Mouse (Mus musculus): Measurements from ENCODE around the gene Tifab.

The Tifab gene

DNA sequence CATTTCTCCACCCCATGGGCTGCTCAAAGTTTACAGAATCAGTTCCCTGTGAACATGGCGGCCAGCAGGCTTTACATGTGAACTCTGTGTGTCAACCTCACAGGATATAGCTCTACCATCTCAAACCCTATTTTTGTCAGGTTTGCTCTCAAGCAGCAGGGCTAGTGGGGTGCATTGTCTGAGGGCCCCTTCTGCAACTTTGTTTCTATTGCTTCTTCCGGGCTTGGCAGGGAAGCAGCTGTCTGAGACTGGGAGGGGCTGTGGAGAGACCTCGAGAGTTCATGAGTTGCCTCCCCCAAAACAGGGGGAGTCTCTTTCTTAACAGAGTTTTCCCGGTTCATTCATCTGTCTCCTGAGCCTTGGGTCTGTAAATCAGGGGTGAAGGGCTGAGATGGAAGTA, 2.8 kb downstream of the Tifab start:
- DNase-seq = no peak

DNA sequence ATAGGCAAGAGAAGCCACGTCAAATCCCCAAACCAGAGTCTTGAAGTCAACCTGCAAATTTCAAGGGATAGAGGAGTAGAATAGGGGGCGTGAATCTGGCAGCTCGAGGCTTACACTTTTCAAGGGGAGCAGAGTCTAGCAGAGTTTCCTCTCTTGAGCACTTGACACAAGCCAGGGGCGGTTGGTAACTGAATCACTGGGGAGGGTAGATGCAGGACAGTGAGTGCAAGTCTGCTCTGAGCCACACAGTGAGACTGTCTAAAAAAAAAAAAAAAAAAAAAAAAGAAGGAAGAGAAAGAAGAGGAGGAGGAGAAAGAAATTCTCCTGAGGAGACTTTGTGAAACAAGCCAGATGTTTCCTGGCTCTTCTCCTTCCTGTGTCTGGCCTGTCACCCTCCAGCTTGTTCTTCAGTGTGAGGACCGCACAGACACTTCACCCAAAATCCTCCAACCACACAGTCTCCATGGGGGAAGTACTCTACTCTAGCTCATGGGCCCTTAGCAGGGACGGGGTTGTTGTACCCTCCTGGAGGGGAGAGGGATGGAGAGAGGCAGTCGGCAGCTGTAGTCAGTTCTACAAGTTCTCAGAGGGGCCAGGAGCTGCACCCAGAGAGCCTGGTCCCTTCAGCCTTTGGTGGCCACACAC, 5.7 kb downstream of the Tifab start:
- DNase-seq = no peak

DNA sequence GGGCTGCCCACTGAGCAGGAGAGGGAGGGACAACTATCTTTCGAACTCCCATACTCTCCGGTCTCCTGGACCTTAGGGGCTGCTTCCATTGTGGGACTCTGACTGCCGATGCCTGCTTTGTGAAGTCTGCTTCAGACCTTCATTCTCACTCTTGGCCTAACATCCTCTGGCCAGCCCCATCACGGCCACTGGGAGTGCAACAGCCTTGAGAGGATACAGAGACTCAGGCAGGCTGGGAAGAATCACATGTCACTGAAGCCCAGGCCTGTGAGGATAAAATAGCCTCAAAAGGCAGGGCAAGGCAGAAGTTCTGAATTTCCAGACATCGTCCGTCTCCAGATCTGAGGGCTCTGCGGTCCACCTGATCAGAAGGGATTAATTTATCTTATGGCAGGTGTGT, 6.6 kb downstream of the Tifab start:
- DNase-seq = no peak

DNA sequence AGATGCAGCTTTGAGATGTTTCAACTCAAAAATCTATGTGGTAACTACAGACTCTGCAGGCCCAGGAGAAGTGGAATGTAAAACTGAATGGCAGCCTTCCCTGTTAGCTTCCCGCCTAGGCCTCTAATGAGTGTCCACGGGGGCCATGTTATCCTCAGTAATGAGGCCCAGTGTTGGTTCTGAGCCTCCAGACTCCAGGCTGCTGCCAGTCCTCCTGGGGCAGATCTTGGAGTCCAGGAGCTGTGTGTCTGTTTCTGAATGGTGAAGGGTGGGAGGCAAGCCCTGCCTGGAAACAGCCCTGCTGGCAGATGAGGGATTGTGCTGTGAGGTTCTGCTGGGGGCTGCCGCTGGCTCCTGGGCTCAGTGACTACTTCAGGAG, 10.3 kb downstream of the Tifab start:
- DNase-seq = no peak

DNA sequence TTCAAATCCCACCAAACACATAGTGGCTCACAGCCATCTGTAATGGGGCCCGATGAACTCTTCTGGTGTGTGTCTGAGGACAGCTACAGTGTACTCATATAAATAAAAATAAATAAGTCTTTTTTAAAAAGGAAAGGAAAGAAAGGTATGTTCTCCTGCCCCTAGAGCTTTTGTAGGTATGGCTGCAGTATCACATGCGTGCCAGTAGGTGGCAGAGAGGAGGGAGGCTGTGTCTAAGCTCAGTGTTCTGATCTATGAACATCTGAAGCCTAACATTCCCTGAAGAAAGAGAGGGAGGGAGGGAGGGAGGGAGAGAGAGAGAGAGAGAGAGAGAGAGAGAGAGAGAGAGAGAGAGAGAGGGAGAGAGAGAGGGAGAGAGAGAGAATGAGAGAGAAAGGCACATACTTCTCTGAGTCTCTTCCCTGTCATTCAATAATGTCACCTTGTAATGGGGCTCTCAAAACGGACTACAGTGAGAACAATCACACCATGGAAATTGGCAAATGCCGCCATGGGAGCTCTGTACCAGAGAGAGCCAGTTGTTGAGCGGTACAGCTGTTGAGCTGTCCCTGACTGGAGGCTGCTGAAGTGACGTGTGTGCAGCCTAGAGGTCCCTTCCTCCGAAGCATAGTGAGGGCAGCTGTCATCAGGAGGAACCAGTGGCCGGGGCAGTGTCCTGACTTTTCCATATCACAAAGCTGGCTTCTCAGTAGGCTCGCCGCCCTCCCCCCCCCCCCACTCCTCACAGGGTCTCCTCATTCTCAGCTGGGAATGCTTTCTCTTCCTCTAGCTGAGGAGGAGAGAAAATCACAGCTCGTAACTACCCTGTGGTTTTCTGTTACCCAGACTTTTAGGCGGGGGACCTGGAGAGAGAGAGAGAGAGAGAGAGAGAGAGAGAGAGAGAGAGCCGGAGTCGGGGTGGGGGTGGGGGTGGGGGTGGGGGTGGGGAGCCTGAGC, 11.0 kb downstream of the Tifab start:
- no peak for DNase-seq

DNA sequence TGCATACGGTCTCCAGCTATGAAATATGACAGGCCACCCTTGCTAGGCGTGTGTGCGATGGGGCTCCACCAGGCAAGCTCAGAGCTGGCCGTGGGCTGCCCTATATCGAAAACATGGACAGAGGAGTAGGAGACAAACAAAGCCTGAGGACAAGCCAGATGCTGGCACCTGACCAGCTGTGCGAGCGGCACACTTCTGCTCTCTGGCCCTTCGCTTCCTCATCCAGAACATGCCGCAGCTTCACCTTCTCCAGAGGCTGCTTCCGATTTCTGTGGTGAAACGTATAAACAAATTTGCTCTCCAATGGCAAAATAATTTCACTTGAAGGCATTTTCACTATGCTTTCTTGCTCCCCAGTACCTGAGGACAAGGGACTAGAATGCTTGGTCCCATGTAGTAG, 13.1 kb downstream of the Tifab start:
- no peak for DNase-seq

DNA sequence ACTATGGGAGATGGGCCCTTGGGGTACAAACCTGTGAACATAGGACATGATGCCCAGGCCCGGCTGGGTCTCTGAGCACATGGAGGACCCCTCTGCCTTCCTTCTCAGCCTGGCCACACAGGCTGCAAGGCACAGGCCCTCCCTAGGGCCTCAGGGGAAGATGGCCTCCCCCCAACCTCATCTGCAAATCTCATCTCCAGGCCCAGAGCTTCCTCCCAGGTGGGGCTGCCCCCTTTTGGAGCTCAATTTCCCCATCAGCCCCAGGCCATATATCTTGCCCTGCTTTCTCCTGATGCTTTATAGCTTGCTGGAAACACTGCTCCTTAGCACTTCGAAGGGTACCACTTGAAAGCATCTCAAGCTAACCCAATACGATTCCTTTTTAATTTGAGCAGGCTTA, 14.3 kb downstream of the Tifab start:
- DNase-seq = no peak

DNA sequence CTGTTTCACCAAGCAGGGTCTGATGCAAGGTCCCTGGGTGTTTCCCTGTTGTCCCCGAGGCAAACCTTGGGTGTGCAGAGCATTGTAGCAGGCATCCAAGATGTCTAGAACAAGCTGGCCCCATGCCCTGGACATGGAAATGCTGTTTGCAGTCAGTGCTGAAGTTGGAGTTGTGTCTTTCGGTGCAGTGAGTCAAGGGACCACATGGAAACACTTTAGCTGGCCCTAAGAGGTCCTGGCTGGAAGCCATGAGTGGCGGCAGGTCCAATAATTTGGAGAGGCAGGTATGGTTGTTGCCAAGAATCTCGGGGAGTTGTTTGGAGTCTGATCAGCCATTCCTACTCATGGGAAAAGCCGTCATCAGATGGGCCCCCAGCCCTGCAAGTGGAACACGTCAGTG, 14.9 kb downstream of the Tifab start:
- DNase-seq = no peak

DNA sequence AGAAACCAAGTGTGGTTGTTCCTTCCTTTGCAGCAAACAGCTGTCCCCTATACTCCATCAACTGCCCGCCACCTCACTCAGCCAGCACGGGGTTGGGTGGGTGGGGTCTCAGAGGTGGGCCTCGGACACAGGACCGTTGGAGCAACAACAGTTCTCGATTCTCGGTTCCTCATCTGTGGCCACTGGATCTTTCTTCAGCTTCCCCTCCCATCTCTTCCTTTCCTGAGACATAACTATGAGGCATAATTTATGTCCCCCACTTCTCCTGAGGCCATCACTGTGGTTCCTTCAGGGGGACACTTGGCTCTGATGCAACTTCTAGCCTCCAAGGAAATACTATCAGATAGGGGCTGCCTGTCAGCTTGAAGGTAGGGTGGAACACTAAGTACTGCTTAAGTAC, 15.8 kb downstream of the Tifab start:
- DNase-seq = no peak

DNA sequence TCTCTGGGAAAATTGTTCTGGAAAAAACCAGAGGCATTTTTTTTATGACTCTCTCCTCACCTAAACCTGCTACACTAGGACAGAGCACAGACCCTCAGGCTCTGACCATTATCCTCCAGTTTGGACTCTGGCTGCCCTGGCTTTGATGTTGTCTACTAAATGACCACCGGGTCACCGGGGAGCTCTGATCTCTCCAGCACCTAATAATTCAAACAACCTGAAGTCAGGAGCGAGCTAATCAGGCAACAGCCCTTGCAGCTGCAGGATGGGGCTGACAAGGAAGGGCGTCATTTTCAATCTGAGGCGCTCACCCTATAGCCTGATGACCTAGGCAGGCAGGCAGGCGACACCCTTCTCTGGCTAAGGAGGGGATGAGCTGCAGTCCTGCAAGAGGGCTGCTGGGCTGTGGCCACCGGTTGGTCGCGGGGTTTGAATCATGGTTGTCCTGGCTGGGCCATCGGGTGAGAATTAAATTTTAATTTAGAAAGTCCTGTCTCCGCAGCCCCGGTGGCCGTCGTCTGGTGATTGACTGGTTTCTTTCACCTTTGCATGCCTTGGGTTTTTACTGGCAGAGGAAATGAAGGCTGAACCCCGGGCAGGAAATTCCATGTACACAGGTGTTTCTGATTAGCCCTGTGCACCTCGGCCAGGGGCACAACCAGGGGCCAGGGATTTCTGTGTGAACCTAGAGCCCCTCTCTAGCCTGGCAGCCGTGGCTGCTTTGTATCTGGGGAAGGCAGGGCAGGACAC, 18.9 kb downstream of the Tifab start:
- no peak for DNase-seq

DNA sequence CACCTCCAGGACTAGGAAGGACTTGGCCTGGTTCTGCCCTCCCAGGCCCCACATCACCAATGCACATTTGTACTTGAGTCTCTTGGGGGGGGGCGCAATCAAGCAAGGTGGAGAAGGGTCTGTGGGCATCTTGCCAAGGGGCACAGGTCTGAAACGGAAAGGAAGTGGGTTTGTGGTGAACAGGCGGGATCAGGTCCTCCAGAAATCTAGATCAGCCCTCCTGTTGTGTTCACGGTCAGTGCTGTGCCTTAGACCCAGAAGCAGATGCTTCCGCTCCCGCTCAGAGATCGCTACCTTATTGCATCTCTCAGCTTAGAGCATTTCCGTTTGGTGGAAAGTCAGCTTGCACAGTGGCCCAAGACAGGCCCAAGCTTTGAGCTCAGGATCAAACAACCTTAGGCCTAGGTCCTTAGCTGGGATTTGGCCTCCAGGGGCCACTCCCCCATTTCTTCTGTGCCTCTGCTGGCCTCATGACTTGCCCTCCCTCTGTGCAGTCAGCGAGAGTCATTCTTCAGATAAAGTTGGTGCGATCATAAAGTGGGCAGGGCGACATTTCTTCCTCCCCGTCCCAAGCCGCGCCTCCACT, 19.6 kb downstream of the Tifab start:
- DNase-seq = no peak

DNA sequence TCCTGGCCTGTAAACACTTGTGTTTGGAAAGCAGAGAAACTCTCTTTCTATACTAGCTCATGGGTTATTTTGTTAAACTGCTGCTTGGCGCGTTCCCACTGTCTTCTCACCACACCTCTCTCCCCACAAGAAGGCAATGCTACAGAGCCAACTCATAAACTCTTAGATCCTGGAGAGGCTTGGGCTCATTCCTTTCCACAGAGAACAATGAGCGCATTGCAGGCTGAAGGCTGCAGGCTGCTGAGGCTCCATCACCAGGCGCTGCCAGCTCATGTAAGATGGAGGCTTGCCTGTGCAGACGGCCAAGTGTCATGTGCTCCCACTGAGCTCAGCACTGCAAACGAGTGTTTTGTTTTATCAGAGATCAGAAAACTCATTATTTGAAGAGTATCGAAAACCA, 23.0 kb downstream of the Tifab start:
- no peak for DNase-seq

DNA sequence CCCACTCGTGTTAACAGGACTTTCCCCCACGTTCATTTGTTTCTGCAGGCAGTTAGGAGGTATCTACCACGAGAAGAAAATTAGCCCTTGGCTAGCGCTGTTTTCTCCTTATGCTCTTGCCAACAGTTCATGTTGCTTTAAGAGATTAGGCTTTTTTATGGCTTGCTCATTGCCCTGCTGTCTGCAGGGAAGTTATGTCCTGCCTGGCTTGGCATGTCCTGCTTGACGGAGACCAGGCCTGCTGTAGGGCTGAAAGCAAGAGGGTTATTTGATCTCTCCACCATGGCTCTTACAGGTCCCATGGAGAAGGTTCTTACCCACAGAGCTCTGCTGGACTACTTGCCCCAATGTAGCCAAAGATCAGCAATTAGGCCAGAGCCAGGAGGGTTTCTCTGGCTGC, 23.6 kb downstream of the Tifab start:
- no peak for DNase-seq

DNA sequence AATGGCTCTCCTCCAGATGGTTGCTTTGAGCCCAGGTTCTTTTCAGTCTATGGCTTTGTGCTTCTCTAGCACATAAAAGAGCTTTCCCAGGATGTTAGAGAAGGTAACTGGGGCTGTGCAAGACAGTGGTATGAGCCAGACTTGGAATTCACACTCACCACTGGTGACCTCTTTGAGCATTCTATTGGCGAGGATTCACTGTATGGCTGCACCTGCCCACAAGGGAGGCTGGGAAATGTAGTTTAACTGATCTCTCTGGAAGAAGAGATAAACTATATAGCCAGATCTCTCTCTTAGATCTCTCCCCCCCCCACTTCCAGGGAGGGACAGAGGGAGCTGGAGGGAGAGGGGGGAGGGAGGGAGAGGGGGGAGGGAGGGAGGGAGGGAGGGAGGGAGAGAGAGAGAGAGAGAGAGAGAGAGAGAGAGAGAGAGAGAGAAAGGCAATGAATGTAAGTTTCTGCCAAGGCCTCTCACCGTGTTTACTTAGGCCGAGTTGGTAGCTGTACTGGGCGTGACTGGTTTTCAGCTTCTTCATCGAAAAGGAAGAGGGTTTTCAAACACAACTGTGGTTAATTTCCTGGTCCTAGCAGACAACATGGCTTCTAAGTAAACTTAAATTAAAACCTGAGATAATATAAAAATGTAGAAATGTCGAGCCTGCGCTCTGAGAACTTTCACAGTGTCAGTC, 25.8 kb downstream of the Tifab start:
- DNase-seq = no peak

DNA sequence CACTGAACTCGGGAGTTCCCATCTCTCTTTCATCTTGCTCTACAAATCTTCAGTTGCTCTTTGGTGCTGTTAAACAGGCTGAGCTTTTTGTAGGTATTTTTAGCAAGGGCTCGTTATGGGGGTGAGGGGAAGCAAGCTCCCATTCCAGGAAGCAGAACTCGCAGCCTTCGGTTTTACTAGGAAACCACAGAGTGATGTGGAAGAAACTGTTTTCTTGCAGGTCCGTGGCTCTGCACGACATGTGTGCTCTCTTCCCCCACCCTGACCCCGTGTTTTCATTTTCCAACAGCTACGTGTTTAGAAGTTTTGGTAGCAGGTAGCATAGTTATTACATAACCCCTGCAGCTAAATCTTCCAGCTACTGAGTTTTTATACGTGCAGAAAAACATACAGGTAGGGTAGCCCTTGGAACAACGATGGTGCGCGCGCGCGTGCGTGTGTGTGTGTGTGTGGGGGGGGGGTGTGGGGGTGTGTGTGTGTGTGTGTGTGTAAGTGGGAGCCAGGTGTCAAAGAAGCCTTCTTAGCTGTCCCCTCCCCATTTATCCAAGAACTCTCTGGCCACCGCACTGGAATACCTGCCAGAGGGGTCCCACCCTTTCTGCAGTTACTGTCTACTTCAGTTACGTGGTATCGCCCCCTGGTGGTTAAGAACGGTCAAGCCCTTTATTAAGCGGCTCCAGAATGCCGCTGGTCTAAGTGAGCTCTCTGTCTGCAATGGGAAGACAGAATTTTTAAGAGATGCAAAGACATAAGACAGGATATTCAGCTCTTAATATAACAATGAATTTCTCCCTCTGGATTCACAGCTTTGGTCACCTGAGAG, 27.1 kb downstream of the Tifab start:
- peak; percentile 82 for DNase-seq

DNA sequence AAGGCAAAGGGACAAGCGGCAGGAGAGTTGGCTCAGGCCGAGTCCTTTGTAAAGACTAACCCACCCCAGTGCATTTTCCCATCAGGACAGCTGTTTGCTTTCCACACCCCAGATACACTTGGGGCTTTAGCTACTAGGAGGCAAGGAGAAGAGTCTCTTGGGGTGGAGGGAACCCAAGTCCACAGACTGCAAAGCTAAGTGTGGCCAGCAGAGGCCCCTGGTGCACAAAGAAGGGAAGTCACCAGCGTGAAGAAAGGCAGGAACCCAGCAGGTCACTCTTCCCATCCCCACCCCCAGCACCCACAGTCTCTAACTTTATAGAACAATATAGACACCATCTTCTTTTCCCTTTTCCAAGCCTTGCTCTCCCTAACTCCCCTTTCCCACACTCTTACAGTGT, 33.2 kb downstream of the Tifab start:
- DNase-seq = peak; percentile 35

DNA sequence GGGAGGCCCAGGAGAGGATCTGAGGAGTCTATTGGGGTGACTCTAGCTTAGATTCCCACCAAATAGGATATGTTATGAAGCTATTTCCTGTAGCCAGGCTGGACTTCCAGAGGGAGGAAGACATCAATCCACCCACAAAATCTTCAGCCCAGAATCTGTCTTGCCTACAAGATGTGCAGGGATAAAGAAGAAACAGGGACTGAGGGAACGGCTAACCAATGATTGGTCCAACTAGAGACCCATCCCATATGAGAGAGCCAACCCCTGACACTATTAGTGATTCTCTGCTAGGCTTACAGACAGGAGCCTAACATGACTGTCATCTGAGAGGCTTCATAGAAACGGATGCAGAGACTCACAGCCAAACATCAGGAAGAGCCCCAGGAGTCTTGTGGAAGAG, 34.7 kb downstream of the Tifab start:
- no peak for DNase-seq

DNA sequence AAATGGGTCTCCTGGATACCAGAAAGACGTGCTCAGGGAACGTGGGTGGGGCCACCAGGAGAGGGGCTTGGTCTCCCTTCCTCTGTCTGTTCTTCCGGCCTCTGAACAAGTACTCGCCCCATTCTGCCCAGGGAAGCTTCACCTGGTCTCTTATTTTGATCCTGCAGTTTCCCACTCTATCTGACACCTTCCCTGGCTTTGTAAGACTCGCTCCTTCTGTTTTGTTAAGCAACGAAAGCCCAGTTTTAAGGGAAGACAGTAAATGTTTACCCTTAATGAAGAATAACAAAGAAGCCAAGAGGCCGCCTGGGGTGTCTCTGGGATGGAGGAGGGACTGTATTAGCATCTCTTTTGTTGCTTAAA, 35.6 kb downstream of the Tifab start:
- no peak for DNase-seq

DNA sequence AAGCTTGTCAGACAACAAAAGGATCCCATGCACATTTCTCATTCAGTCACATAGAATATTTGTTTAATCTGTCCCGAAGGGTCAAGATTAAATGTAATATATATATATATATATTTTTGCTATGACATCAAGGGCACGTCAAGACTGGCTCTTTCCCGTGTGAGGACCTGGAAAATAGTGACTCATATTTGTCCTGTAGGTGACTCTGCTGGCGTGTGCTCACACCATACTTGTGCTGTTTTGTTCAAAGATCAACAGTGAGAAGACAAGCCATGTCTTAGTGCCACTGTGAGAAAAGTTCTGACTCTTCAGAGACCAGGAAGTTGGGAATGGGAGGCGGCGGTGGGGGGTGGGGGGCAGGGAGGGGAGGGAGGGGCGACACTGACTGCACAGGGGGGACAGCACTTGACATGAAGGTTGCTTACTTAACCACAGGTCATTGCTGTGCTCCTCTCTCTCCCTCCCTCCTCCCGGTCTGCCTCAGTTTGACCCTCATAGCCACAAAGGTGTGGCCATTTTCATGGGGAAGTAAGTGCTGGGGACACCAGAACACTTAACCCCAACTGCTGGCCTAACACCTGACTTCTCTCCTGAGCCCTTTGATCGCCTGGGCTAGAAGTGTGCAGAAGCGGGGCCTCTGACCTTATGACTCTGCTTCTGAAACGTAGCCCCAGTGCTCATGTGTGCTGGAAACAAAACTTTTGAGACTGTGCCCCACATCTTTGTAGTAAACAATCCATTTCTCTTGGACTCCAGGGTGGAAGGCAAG, 36.1 kb downstream of the Tifab start:
- DNase-seq = no peak

DNA sequence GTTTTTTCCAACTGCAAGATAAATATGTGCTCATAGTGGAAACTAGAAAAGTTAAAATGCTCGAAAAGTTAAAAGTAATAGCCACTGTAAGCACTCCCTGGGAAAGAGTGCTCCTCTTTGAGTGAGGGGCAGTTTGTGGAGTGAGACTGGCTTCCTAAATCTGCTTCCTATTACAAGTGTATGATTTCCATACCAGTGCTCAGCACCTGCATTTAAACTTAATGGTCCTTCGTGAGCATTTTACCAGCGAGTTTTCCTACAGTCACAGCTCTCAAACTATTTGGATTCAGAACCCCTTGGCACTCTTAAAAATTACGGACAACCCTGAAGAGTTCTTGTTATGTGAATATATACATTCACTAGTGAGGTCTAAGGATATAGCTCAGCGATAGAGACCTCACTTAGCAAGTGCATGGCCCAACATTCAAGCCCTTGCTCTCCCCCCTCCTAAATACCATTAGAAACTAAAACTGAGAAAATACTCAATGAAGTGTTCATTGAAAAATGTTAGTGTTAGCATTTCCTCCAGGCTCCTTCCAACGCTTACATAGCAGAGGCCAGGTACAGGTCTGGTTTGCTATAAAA, 39.4 kb downstream of the Tifab start:
- DNase-seq = no peak

DNA sequence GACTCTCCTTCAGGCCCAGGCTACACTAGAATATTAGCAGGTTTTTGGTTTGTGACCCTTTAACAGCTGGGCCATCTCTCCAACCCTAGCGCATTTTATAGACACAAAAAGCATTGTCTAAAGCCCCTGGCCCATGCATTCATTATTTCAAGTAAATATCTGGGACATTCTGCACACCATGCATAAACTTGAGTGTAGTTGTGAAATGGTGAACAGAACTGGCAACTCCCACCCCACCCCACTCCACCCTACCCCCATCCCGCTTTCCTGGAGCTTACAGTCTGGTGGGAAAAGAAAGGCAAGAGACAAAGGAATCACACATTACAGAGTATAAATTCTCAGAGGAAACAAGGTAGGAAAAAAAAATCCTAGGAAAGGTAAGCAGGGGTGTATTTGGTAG, 42.5 kb downstream of the Tifab start, which contains the start of gene H2afy:
Gene H2afy, minus strand, starts transcription at position 162 of the 400 bp plus-strand sequence.
- DNase-seq = no peak
